Mouse (Mus musculus) heart, embryonic 13.5 days (tissue): ENCODE measurements around the gene Mapre3. TPM values are rescaled to one million over a fixed set of nuclear protein-coding genes. Genes with fewer than 3 reads are reported as not detected.
A peak's percentile ranks its signal among the peaks of the same experiment; 100 is the strongest.

Experiments used
- ATAC-seq: fragments of 200-750 bp; cut with Nextera tagmentation; 2 replicates; pipeline ENCODE4 v1.8.0; 2017; ENCODE audit warnings: moderate TSS enrichment; ENCODE audit not compliant: insufficient number of reproducible peaks, low FRiP score, low TSS enrichment; ENCODE audit errors: extremely low read depth
- H3K27ac ChIP-seq: fragments of 300-500 bp; sonication (generic); replicated peaks from 2 replicates; pipeline ENCODE4 v1.5.1; 2015; ENCODE audit warnings: moderate library complexity, mild to moderate bottlenecking, inconsistent platforms
- H3K27me3 ChIP-seq: fragments of 300-500 bp; sonication (generic); replicated peaks from 2 replicates; pipeline ENCODE4 v1.6.1; 2015; ENCODE audit warnings: mild to moderate bottlenecking, inconsistent platforms
- H3K36me3 ChIP-seq: fragments of 300-500 bp; sonication (generic); 2 replicates; pipeline ENCODE4 v1.6.1; 2015; ENCODE audit warnings: mild to moderate bottlenecking, inconsistent platforms
- H3K4me1 ChIP-seq: fragments of 300-500 bp; sonication (generic); 2 replicates; pipeline ENCODE4 v1.6.1; 2015; ENCODE audit warnings: inconsistent platforms
- H3K4me2 ChIP-seq: fragments of 300-500 bp; sonication (generic); 2 replicates; pipeline ENCODE4 v1.6.1; 2015; ENCODE audit warnings: inconsistent platforms, mild to moderate bottlenecking, moderate library complexity
- H3K4me3 ChIP-seq: fragments of 300-500 bp; sonication (generic); 2 replicates; pipeline ENCODE4 v1.5.1; 2015; ENCODE audit warnings: moderate library complexity, mild to moderate bottlenecking, inconsistent platforms
- H3K9ac ChIP-seq: fragments of 300-500 bp; sonication (generic); 2 replicates; pipeline ENCODE4 v1.6.1; 2015; ENCODE audit warnings: inconsistent platforms, mild to moderate bottlenecking, moderate library complexity
- H3K9me3 ChIP-seq: fragments of 300-500 bp; sonication (generic); 2 replicates; pipeline ENCODE4 v1.6.1; 2016; ENCODE audit warnings: inconsistent platforms
- WGBS: fragments of 180-500 bp; shearing (Covaris S2); methylation state at CpG from one replicate; pipeline ENCODE4 v1.1.7; 2015; ENCODE audit warnings: mixed read lengths; 5-methylcytosine and 5-hydroxymethylcytosine counted together
- polyA plus RNA-seq: library from polyadenylated mRNA; unstranded; fragments of >200 nt; fragmentation: Nextera tagmentation; extraction: Ambion mirVana; gene quantifications from 2 replicates; pipeline ENCODE4 v1.2.1, GENCODE M21; 2015

The Mapre3 gene
- polyA plus RNA-seq, 1 experiment from 2014 or later, result 16.1 TPM

GRCm38 (mm10) chr5:30909300-30909659 lies 94.8 kb downstream of the Mapre3 start:
- Histone ChIP-seq H3K36me3 (peaks cover 19% of the 10 kb centered on the region), H3K4me1 (peaks cover 86% of the 10 kb centered on the region), H3K9ac (peak overlapping the region; percentile 94), H3K4me3 (no peak overlapping the region), H3K9me3 (no peaks in the 10 kb centered on the region), H3K27ac (peak overlapping the region; percentile 99), H3K27me3 (no peaks in the 10 kb centered on the region), H3K4me2 (peak overlapping the region; percentile 95)
- WGBS, result 18% methylated on average over 7 of the region's 7 CpGs
- no peak for ATAC-seq

- Histone ChIP-seq H3K27me3 (no peaks in the 10 kb centered on the region), H3K9ac (peak overlapping the region; percentile 94; the same call in 1 of the 2 replicates), H3K9me3 (no peaks in the 10 kb centered on the region), H3K27ac (peak overlapping the region; percentile 99), H3K4me3 (no peak overlapping the region), H3K4me2 (no peak overlapping the region), H3K4me1 (peaks cover 91% of the 10 kb centered on the region), H3K36me3 (peaks cover 13% of the 10 kb centered on the region)
- WGBS, result 80% methylated on average over 7 of the region's 7 CpGs
- no peak for ATAC-seq
These were observed 95.4 kb downstream of the Mapre3 start for GRCm38 (mm10) chr5:30909863-30910262.

GRCm38 (mm10) chr5:30910481-30910880 lies 96.0 kb downstream of the Mapre3 start:
- Histone ChIP-seq H3K9me3 (no peaks in the 10 kb centered on the region), H3K27ac (peak overlapping the region; percentile 96), H3K4me2 (no peak overlapping the region), H3K27me3 (no peaks in the 10 kb centered on the region), H3K36me3 (peaks cover 7% of the 10 kb centered on the region), H3K9ac (no peak overlapping the region), H3K4me3 (no peak overlapping the region), H3K4me1 (peaks cover 91% of the 10 kb centered on the region)
- ATAC-seq, result no peak

DNA sequence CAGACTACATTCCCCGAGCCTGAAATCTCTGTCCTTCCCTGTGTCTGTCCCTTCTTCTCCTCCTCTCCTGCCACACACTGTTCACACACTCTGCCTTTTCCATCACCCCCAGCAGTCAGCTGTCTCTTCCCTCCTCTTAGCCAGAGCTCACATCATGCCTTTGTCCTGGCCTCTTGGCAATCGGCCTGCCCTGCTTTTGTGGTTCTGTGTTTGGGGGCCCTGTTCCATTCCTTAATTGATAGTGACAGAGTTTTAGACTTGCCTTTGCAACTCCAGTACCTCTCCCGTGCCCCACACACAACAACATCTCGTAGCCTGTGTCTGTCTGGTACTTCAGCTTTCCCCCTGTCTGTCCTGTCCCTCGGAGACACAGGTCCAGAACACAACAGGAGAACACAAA lies 97.7 kb downstream of the Mapre3 start:
- H3K9ac ChIP-seq, result peak overlapping the region; percentile 83
- WGBS, result 55% methylated on average over 5 of the region's 5 CpGs
- peaks cover 6% of the 10 kb centered on the region for H3K36me3 ChIP-seq
- no peak for ATAC-seq
- H3K4me3 ChIP-seq, result no peak overlapping the region
- no peaks in the 10 kb centered on the region for H3K27me3 ChIP-seq
- H3K27ac ChIP-seq, result peak overlapping the region; percentile 96
- H3K9me3 ChIP-seq, result no peaks in the 10 kb centered on the region
- H3K4me1 ChIP-seq, result peaks cover 92% of the 10 kb centered on the region
- peak overlapping the region; percentile 79; the same call in 1 of the 2 replicates for H3K4me2 ChIP-seq

DNA sequence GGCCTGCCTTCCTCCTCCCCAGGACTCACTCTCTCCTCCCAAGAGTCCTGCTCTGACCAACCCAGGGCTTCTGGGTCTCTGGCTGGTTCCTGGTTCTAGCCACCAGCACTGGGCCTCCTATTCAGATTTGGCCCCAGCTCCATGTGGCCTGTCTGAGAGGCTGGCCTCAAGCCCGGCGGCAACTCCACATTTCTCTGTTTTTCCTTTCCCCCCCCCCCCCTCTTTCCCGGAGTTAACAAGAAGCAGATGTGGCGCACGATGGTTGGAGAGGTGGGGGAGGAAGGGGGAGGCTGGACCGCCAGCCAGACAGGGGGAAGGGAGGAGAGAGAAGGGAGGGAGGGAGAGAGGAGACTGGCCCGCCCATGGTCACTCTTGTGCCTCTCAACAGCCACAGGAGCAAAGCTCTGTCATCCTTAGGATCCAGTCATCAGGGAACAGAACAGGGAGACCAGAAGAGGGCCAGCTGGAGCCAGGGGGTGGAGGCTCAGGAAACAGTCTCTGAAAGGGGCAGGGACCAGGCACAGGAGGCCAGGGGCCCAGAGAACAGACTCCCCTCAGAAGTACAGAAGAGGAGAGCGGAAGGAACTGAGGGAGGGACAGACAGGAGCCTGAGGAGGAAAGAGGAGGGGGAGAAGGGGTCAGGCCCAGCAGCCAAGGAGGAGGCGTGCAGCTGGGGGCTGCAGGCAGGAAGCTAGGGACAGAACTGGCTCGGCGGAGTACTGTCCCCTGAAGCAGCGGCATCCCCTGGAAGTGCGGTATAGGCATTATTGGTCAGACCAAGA lies 98.8 kb downstream of the Mapre3 start, which contains the start of gene Emilin1:
Gene Emilin1 (plus strand): TSS at position 343 of the 782 bp plus-strand sequence.
- no peaks in the 10 kb centered on the region for H3K27me3 ChIP-seq
- peak within 1 kb of the TSS; percentile 79 for H3K4me2 ChIP-seq
- peak within 1 kb of the TSS; percentile 96 for H3K27ac ChIP-seq
- peaks cover 17% of the 10 kb centered on the region for H3K36me3 ChIP-seq
- peak; percentile 58 for ATAC-seq
- WGBS, result 17% methylated on average over 13 of the region's 13 CpGs
- peak within 1 kb of the TSS; percentile 83 for H3K9ac ChIP-seq
- peak within 1 kb of the TSS; percentile 59 for H3K4me3 ChIP-seq
- H3K4me1 ChIP-seq, result peaks cover 95% of the 10 kb centered on the region
- no peaks in the 10 kb centered on the region for H3K9me3 ChIP-seq

- H3K4me1 ChIP-seq, result peaks cover 88% of the 10 kb centered on the region
- H3K27ac ChIP-seq, result peak overlapping the region; percentile 96
- no peaks in the 10 kb centered on the region for H3K9me3 ChIP-seq
- ATAC-seq, result no peak
- peaks cover 26% of the 10 kb centered on the region for H3K36me3 ChIP-seq
- WGBS, result 48% methylated on average over 7 of the region's 7 CpGs
- H3K27me3 ChIP-seq, result no peaks in the 10 kb centered on the region
- peak overlapping the region; percentile 59 for H3K4me3 ChIP-seq
- H3K9ac ChIP-seq, result peak overlapping the region; percentile 83
- H3K4me2 ChIP-seq, result peak overlapping the region; percentile 79
These were observed 99.7 kb downstream of the Mapre3 start for GRCm38 (mm10) chr5:30914101-30914635.

GRCm38 (mm10) chr5:30914849-30915248 lies 100.4 kb downstream of the Mapre3 start:
- 50% methylated on average over 6 of the region's 6 CpGs for WGBS
- Histone ChIP-seq H3K9me3 (no peaks in the 10 kb centered on the region), H3K9ac (peak overlapping the region; percentile 83), H3K36me3 (peaks cover 33% of the 10 kb centered on the region), H3K27ac (peak overlapping the region; percentile 96), H3K4me3 (peak overlapping the region; percentile 59), H3K27me3 (no peaks in the 10 kb centered on the region), H3K4me2 (peak overlapping the region; percentile 79), H3K4me1 (peaks cover 82% of the 10 kb centered on the region)
- ATAC-seq, result no peak

- Histone ChIP-seq H3K4me2 (peak overlapping the region; percentile 79), H3K27ac (peak overlapping the region; percentile 96), H3K4me1 (peaks cover 79% of the 10 kb centered on the region), H3K27me3 (no peaks in the 10 kb centered on the region), H3K36me3 (peaks cover 38% of the 10 kb centered on the region), H3K9ac (peak overlapping the region; percentile 83), H3K9me3 (no peaks in the 10 kb centered on the region), H3K4me3 (peak overlapping the region; percentile 59)
- no peak for ATAC-seq
- WGBS, result 46% methylated on average over 9 of the region's 9 CpGs
These were observed 101.0 kb downstream of the Mapre3 start for GRCm38 (mm10) chr5:30915456-30915855.

Other genes starting within 250 kb of the Mapre3 start
- gene Kcnk3, start 226.5 kb upstream of the Mapre3 start, polyA plus RNA-seq, result 28.9 and 29.1 TPM in 2 replicates
- 21.9 and 22.6 TPM in 2 replicates for gene Slc35f6, start 166.7 kb upstream of the Mapre3 start, polyA plus RNA-seq
- 259 TPM in 2 replicates for gene Cenpa, start 147.9 kb upstream of the Mapre3 start, polyA plus RNA-seq
- gene Dpysl5, start 103.1 kb upstream of the Mapre3 start, polyA plus RNA-seq, result 2.4 and 3.8 TPM in 2 replicates
- gene Tmem214, start 53.4 kb downstream of the Mapre3 start, polyA plus RNA-seq, result 66.8 and 68.0 TPM in 2 replicates
- 9.9 and 11.5 TPM in 2 replicates for gene Agbl5, start 74.1 kb downstream of the Mapre3 start, polyA plus RNA-seq
- gene Ost4, start 93.1 kb downstream of the Mapre3 start, polyA plus RNA-seq, result 421 and 441 TPM in 2 replicates
- gene Emilin1, start 98.8 kb downstream of the Mapre3 start, polyA plus RNA-seq, result 166 and 168 TPM in 2 replicates
- gene Khk, start 106.8 kb downstream of the Mapre3 start, polyA plus RNA-seq, result 10.2 and 11.7 TPM in 2 replicates
- gene Cgref1, start 130.9 kb downstream of the Mapre3 start, polyA plus RNA-seq, result 3.9 and 4.7 TPM in 2 replicates
- gene Preb, start 145.7 kb downstream of the Mapre3 start, polyA plus RNA-seq, result 79.6 and 90.0 TPM in 2 replicates
- gene Tcf23, start 154.0 kb downstream of the Mapre3 start, polyA plus RNA-seq, result 0.06 and 0.16 TPM in 2 replicates
- gene Atraid, start 233.7 kb downstream of the Mapre3 start, polyA plus RNA-seq, result 119 and 124 TPM in 2 replicates
- 6.9 and 7.2 TPM in 2 replicates for gene Slc5a6, start 234.3 kb downstream of the Mapre3 start, polyA plus RNA-seq
- 17.8 and 20.9 TPM in 2 replicates for gene Cad, start 240.1 kb downstream of the Mapre3 start, polyA plus RNA-seq